Mouse (Mus musculus) MEL-GATA-1-ER (cell line): ENCODE data around the gene Tmem102.
A peak's percentile ranks its signal among the peaks of the same experiment; 100 is the strongest.

Experiments
- DNase-seq: peaks from one replicate; pipeline ENCODE4 v3.0.0-alpha.2; 2012; ENCODE audit warnings: low read depth; ENCODE audit errors: extremely low read depth

Gene Tmem102

DNA sequence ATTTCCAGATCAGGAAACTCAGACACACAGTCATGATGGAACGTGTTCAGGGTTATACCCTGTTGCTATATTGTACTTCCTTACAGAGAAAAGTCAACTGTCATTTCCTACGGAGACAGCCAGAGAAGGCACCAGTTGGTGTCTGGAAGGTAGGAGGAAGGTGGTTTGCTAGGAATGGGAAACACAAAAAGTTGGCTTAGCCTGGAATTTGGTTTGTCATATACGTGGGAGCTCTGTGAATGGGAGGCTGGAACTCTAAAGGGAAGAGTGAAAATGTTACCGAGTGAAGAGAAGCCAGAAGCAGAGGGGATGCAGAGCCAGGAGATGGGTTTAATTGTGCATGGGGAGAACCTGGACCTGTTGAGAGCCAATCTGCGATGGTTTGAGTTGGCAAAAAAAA lies 14.0 kb downstream of the Tmem102 start:
- DNase-seq = no peak

- DNase-seq = no peak
Observed at GRCm38 (mm10) chr11:69789431-69789830, 16.0 kb downstream of the Tmem102 start.

- no peak for DNase-seq
Observed at GRCm38 (mm10) chr11:69787306-69787705, 18.1 kb downstream of the Tmem102 start.

DNA sequence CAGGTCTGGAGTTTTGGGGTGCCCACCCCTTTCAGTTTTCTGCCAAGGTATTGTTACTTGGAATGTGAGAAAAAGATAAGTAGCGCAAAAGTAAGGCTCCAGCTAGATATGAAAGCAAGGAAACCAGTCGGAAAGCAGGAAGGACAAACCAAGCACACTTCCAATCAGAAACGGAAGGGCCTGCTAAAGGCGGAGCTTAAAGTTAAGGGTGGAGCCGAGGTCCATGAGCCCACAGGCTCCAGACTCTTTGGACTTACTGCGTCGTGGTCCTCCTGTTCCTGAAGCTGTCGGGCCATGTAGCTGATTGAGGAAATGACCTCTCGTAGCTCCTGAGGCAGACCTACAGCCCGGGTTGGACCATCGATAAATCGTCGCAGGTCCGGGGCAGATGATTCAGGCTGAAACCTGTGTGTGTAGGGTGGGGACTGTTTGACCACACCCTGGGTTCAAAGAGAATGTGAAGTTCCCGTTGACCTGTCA lies 20.6 kb downstream of the Tmem102 start:
- peak; percentile 86 for DNase-seq

DNA sequence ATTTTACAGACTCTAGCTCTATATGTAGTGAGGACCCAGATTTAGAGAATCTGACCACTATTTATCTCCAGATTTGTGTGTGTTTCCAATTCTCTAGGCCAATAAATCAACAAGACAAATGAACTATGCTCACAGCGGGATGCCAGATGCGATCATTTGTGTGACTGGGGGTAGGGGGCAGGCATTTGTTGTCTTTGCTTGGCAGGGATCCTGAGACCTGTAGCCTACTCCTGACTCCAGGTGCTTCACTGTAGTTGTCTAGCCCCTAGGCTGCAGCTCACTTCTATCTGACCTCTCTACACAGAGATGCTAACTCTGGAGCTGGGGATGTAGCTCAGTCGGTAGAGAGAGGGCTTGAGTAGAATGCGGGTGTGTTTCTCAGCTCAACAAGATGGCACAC lies 23.6 kb downstream of the Tmem102 start:
- no peak for DNase-seq

DNA sequence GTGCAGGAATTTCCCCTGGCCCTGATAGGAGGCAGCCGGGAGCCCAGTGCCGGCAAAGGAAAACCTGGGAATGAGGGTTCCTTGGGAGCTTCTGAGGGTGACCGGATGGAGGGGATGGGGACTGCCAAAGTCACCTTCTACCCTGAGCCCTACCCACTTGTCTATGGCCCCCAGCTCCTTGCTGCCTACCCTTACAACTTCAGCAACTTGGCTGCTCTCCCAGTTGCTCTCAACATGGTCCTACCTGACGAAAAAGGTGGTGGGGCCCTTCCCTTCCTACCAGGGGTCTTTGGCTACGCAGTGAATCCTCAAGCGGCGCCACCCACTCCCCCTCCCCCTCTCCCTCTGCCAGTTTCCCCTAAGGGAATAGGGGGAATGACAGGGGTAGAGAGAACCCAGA lies 26.4 kb downstream of the Tmem102 start:
- DNase-seq = no peak

DNA sequence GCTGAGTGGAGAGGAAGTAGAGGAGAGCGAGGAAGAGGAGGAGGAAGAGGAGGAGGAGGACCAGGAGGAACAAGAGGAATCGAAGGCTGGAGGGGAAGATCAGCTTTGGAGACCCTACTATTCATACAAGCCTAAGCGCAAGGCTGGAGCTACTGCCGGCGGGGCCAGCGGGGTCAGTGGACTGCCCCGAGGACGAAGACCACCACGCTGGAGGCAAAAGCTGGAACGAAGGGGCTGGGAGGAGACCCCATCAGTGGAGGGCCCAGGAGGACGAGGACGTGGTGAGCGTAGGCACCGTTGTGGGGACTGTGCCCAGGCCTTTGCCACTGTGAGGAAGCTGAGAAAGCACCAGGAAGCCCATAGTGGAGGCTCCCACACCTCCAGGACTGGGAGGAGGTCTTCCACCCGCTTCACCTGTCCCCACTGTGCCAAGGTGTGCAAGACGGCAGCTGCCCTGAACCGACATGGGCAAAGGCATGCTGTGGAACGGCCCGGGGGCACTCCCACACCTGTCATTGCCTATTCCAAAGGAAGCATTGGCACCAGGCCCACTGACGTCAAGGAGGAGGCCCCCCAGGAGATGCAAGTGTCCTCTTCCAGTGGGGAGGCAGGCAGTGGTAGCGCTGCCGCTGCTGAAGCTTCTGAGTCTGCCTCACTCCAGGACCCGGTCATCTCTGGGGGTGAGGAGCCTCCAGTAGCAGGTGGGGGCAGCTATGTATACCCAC lies 27.0 kb downstream of the Tmem102 start:
- no peak for DNase-seq

DNA sequence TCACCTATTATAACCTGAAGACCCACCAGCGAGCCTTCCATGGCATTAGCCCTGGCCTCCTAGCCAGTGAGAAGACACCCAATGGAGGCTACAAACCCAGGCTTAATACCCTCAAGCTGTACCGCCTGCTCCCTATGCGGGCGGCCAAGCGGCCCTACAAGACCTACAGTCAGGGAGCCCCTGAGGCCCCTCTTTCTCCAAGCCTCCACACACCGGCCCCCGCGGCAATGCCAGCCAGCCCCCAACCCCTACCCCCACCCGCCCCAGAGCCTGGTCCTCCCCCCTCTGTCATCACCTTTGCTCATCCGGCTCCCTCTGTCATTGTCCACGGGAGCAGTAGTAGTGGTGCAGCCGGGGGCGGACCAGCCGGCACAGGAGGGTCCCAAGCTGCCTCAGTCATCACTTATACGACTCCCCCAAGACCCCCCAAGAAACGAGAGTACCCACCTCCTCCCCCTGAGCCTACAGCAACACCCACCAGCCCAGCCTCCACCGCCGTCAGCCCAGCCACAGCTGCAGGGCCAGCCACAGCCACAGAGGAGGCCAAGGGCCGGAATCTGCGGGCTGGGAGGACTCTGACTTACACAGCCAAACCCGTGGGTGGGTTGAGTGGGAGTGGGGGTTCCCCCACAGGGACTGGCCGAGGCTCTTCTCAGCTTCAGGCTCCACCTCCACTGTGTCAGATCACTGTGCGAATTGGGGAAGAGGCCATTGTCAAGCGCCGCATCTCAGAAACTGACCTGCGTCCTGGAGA lies 27.7 kb downstream of the Tmem102 start:
- no peak for DNase-seq

DNA sequence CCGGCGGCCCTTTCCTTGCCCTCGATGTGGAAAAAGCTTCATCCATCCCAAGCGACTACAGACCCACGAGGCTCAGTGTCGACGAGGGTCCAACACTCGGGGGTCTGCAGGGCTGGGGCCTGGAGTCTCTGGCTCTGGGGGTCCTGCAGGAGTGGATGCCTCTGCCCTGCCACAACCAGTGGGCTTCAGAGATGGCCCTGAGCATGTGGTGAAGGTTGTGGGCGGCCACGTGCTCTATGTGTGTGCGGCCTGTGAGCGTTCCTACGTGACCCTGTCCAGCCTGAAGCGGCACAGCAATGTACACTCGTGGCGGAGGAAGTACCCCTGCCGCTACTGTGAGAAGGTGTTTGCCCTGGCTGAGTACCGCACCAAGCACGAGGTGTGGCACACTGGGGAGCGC lies 28.9 kb downstream of the Tmem102 start:
- no peak for DNase-seq

GRCm38 (mm10) chr11:69775716-69776115 lies 29.7 kb downstream of the Tmem102 start:
- DNase-seq = no peak

- DNase-seq = no peak
Observed at GRCm38 (mm10) chr11:69774961-69775360, 30.5 kb downstream of the Tmem102 start.

GRCm38 (mm10) chr11:69767625-69767909 lies 37.9 kb downstream of the Tmem102 start:
- DNase-seq = no peak

GRCm38 (mm10) chr11:69766872-69767624 lies 38.4 kb downstream of the Tmem102 start:
- no peak for DNase-seq

DNA sequence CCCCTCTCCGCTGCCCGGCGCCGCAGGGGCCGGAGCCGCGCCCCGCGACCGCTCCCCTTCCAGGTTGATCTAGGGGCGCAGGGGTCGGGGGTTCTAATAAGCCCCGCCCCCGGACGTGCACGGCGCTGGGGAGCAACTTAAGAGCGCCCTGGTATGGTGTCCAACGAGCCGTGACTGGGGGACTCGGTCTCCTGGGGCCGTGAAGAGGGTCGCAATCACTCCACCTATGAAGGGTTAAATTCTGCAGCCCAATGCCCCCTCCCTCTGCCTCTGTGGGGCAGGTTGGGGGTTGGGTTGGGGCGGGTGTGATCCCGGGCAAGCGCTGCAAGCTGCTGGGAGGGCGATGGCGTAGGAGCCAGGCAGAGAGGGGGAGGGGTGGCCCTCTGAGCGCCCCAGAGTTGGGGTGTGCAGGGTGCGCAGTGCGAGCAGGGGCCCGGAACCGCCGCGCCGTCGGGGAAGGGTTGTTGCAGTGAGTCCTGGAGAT lies 39.3 kb downstream of the Tmem102 start:
- DNase-seq = no peak

GRCm38 (mm10) chr11:69765221-69766125 lies 40.0 kb downstream of the Tmem102 start, which contains the start of gene Zbtb4:
Gene Zbtb4 (plus strand): TSS chr11:69765912.
- no peak for DNase-seq

DNA sequence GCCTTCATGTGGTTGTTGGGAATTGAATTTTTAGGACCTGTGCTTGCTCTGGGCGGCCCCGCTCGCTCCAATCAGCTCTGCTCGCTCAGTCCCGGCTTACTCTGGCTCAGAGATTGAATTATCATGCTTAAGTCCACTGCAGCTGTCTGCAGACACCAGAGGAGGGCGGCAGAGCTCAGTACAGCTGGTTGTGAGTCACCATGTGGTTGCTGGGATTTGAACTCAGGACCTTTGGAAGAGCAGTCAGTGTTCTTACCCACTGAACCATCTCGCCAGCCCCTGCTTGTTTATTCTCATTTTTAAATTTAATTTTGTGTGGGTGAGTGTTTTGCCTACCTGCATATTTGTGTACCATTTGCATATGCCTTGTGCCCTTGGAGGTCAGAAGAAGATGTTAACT lies 41.9 kb downstream of the Tmem102 start:
- DNase-seq = no peak

DNA sequence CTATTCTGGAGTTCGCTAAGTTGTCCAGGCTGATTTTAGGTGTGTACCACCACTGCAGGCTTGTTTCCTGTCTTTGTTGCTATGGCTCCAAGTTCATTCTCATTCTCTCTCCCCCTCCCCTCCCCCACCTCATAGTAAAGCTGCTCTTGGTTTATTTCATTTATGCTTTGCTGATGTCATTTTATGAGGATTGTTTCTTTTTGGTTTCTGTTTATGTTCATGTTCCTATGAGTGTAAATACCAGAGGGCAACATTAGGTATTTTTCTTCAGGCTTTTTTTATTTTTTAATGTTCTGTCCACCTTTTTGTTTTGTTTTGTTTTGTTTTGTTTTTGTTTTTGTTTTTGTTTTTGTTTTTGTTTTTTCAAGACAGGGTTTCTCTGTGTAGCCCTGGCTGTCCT lies 43.6 kb downstream of the Tmem102 start, which contains the start of gene Slc35g3:
TSS of gene Slc35g3 (minus strand) at position 101 of the 400 bp plus-strand sequence.
- DNase-seq = no peak

DNA sequence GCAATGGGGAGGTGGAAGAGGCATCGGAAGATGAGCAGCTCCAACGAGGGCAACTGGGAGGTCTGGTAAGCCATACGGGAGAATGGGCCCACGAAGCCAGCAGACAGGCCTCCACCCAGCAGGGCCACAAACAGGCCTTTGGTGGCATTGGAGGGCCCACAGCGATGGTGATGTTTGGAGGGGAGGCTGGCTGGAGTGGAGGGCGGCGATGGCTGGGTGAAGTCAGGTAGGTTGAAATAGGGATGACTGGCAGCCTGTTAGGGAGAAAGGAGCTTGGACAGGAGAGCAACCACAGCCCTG lies 44.6 kb downstream of the Tmem102 start:
- no peak for DNase-seq

DNA sequence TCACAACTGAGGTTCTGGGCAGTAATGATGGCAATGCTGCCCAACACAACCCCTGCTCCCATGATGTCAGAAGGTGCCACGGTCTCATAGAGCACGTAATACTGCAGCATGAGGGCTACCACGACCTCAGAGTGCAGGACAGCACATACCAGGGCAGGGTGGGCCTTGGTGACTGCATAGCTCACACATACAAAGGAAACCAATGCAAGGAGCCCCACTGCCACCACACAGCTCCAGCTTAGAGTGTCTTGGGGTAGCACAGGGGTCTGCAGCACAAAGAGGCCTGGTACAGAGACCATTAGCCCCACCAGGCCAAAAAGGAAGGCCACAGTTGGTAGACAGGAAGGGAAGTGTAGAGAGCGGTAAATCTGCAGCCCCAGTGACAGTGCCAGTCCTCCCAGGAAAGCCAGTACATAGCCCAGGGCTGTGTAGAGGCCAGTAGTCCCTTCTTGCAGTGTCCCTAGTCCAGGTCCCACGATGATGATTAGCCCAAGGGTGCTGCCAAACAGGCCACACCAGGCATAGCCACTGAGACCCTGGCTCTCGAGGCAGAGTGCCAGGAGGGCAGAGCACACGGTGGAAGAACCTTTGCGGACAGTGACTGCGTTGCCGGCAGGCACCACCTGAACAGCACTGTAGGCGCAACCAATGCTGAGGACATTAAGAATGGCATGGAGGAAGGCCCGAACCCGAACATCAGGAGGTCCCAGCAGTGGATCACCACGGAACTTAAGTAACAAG lies 45.1 kb downstream of the Tmem102 start:
- DNase-seq = no peak

GRCm38 (mm10) chr11:69758971-69759721 lies 46.3 kb downstream of the Tmem102 start:
- peak; percentile 65 for DNase-seq
